Mouse (Mus musculus): ENCODE measurements around the gene Cpd. TPM values are rescaled to one million over a fixed set of nuclear protein-coding genes. Genes with fewer than 3 reads are reported as not detected.
"Not testable (repeated sequence)": the region's sequence is repeated elsewhere in the genome, so short reads cannot be mapped to it uniquely, and the experiment has no call there.

The Cpd gene
- polyA plus RNA-seq, 1 experiment from 2014 or later, result 11.6 TPM

DNA sequence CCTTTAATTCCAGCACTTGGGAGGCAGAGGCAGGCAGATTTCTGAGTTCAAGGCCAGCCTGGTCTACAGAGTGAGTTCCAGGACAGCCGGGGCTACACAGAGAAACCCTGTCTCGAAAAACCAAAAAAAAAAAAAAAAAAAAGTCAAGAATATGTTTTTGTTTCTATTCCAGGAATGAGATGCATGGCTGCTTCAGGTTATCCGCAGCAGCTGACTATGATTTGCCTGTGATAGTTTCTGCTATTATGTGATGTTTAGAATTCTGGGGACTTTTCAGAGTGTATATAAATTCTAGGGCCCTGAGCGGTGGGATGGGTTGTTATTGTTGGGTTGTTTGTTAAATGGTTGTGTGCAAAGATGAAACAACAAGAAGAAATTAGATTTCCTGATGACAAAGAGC lies 41.7 kb downstream of the Cpd start:
- not testable (repeated sequence) for DNase-seq (ENCODE audit: low spot score)

DNA sequence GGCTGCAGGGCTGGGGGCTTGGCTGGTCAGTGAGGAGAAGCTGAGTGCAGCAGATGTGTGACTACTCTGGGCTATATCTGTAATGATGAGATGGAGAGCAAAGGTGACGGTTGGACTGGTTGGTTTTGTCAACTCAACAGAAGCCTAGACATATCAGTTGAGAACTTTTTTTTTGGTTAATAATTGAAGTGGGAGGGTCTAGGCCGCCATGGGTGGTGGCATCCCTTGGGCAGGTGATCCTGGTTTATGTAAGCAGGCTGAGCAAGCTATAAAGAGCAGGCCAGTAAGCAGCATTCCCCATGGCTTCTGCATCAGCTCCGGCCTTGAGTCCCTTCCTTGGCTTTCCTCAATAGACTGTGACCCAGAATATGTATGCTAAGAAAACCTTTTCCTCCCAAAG lies 43.6 kb downstream of the Cpd start:
- WGBS, result 84% methylated on average over 3 of the region's 3 CpGs
- no peaks in the 10 kb centered on the region for H3K4me1 ChIP-seq
- H3K36me3 ChIP-seq, result peaks cover 62% of the 10 kb centered on the region

More for the DNA sequence above, 41.7 kb downstream of the Cpd start:
- H3K4me1 ChIP-seq; H3K27ac ChIP-seq; H3K27me3 ChIP-seq (ENCODE audit: insufficient read depth, poor library complexity, severe bottlenecking); H3K9me3 ChIP-seq; H3K4me3 ChIP-seq: not testable (repeated sequence)
- WGBS, result 93% methylated on average over 4 of the region's 4 CpGs
- H3K36me3 ChIP-seq, result peaks cover 58% of the 10 kb centered on the region

DNA sequence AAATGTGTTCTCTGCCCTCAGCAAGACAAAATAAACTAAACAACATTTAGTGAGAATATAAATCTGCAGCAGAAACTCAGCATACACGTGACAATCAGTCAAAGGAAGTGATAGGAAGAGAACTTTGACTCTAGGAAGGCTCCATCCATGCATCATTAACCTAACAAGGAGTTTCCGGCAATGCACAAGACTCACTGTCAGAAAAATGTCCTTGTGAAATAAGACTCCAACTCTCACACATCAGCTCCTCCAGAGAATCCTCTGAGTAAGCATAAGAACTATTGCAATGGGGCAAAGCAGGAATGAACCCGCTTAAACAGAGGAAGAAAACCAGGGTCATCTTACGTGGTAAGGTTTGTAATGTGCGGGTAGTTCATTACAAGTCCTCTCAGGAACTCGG lies 49.6 kb downstream of the Cpd start:
- Histone ChIP-seq H3K9me3 (no peaks in the 10 kb centered on the region), H3K27me3 (ENCODE audit: insufficient read depth, poor library complexity, severe bottlenecking) (no peaks in the 10 kb centered on the region), H3K36me3 (peaks cover 51% of the 10 kb centered on the region), H3K4me3 (no peak overlapping the region), H3K4me1 (no peaks in the 10 kb centered on the region), H3K27ac (no peak overlapping the region)
- DNase-seq (ENCODE audit: low spot score), result no peak
- WGBS, result 86% methylated on average over 6 of the region's 6 CpGs

More for the DNA sequence above, 43.6 kb downstream of the Cpd start:
- no peak overlapping the region for H3K27ac ChIP-seq
- no peak for DNase-seq (ENCODE audit: low spot score)
- no peaks in the 10 kb centered on the region for H3K27me3 ChIP-seq (ENCODE audit: insufficient read depth, poor library complexity, severe bottlenecking)
- H3K9me3 ChIP-seq, result no peaks in the 10 kb centered on the region
- H3K4me3 ChIP-seq, result no peak overlapping the region

DNA sequence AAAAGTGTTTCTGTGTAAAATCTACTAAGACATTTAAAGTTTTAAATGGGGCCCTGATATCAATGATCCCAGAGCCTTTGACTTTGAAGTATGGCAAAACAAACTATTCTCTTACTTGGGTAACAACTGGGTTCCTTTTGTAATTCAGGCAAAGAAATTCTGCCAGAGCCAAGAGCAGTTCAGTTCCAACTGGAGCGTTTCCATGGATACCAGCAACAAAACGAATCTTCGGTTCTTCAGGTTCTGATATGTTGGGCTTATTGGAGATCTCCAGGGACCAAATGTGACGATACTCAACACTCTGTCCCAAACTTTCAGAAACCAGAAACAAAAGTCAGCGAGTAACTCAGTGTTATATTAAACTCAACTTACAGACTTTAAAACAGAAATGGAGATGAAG lies 51.5 kb downstream of the Cpd start:
- Histone ChIP-seq H3K27me3 (ENCODE audit: insufficient read depth, poor library complexity, severe bottlenecking) (no peaks in the 10 kb centered on the region), H3K36me3 (peaks cover 66% of the 10 kb centered on the region), H3K4me3 (no peak overlapping the region), H3K4me1 (no peaks in the 10 kb centered on the region), H3K9me3 (no peaks in the 10 kb centered on the region), H3K27ac (no peak overlapping the region)
- 89% methylated on average over 5 of the region's 5 CpGs for WGBS
- no peak for DNase-seq (ENCODE audit: low spot score)

DNA sequence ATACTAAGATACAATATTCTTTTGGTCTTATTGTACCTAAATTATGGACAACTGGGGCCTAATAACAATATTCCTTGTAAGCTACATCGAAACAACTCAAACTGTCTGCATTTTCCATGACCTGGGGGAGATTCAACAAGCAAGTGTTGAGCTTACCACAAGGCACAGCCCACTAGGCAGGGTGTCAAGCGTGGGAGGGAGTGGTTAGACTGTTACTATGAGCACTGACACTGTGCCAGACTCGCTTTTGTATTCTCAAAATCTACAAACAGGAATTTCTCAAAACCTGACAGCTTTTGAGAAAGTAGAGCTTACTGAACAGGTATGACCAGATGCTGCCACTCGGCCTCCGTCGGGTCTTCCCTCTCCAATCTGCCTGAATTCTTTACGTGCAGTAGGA lies 55.5 kb downstream of the Cpd start:
- Histone ChIP-seq H3K9me3 (no peaks in the 10 kb centered on the region), H3K27ac (no peak overlapping the region), H3K27me3 (ENCODE audit: insufficient read depth, poor library complexity, severe bottlenecking) (no peaks in the 10 kb centered on the region), H3K4me1 (no peaks in the 10 kb centered on the region), H3K4me3 (no peak overlapping the region), H3K36me3 (peaks cover 44% of the 10 kb centered on the region)
- DNase-seq (ENCODE audit: low spot score), result no peak
- 89% methylated on average over 7 of the region's 7 CpGs for WGBS

DNA sequence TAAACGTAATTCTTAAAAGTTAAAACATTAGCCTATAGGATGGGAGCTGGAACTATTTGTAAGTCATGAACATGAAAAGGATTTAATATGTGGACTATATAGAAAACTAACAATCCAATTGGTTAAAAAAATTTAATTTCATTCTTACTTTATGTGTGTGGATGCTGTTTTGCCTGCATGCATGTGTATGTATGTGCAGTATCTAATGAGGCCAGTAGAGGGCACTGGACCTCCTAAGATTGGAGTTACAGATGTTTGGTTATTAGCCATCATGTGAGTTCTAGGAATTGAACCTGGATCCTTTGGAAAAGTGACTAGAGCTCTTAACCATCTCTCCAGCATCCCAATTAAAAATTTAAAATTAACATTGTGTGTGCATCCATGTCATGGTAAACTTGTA lies 57.6 kb downstream of the Cpd start:
- no peak overlapping the region for H3K27ac ChIP-seq
- H3K4me1 ChIP-seq, result no peaks in the 10 kb centered on the region
- no peaks in the 10 kb centered on the region for H3K27me3 ChIP-seq (ENCODE audit: insufficient read depth, poor library complexity, severe bottlenecking)
- H3K4me3 ChIP-seq, result no peak overlapping the region
- WGBS, result 96% methylated on average over 1 of the region's 1 CpGs
- no peaks in the 10 kb centered on the region for H3K9me3 ChIP-seq
- no peak for DNase-seq (ENCODE audit: low spot score)
- H3K36me3 ChIP-seq, result peaks cover 57% of the 10 kb centered on the region

DNA sequence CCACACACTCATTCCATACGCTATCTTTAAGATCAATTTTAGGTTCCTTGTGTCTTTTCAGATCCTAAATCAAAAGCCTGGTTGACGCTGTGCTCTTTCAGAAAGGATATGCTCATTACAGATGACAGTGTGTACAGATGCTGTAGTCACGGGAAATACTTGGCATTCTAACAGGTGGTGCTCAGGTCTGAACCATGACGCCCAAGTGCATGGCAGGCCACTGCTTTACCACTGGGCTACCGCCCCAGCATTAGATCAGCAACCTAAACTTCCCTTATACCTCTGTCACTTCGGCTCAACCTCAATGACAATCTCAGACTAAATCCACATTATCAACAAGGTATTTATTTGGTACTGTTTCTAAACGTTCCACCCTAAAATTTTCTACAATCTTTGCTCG lies 71.3 kb downstream of the Cpd start:
- Histone ChIP-seq H3K27me3 (ENCODE audit: insufficient read depth, poor library complexity, severe bottlenecking) (no peaks in the 10 kb centered on the region), H3K4me1 (peaks cover 6% of the 10 kb centered on the region; the same call in 1 of the 2 replicates), H3K36me3 (peaks cover 11% of the 10 kb centered on the region; the same call in 1 of the 2 replicates), H3K27ac (no peak overlapping the region), H3K9me3 (no peaks in the 10 kb centered on the region), H3K4me3 (no peak overlapping the region)
- 83% methylated on average over 8 of the region's 8 CpGs for WGBS
- DNase-seq (ENCODE audit: low spot score), result no peak

DNA sequence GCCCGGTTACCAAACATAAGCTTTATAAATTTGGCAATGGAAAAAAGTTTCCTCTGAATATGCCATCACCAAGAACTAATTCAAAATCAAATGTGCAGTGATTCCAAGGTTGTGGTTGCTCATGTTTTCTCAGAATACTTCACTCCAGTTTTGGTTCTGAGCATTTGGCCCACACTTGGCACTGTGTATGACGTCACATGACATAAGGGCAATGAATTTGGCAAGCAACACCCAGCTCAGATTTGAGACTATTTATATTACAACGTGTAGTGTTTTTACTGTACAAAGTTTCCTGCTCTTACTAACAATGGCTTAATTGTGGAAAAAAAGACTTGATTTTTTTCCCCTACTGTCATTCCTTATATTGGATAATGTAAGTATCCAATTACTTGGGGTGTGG lies 73.0 kb downstream of the Cpd start:
- no peaks in the 10 kb centered on the region for H3K27me3 ChIP-seq (ENCODE audit: insufficient read depth, poor library complexity, severe bottlenecking)
- no peak overlapping the region for H3K4me3 ChIP-seq
- H3K4me1 ChIP-seq, result peaks cover 6% of the 10 kb centered on the region; the same call in 1 of the 2 replicates
- no peaks in the 10 kb centered on the region for H3K36me3 ChIP-seq
- no peak overlapping the region for H3K27ac ChIP-seq
- no peak for DNase-seq (ENCODE audit: low spot score)
- 63% methylated on average over 3 of the region's 3 CpGs for WGBS
- no peaks in the 10 kb centered on the region for H3K9me3 ChIP-seq

DNA sequence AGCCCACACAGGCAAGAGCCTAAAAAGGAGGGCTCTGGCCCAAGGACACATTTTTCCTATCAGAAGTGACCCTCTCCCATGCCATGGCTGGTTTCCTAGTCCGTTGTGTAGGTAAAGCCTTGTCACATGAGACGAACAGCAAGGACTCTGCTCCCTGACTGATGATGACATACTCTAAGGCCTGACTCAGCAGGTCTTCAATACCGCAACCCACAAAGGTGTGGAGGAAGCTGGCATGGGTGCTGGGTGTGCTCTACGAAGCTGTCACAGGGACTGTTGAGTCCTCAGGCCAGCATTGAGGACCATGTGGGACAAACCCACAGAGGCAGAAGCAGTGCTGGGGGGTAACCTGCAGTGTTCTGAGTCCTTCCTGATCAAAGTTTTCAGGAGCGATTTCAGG lies 76.3 kb downstream of the Cpd start:
- no peak overlapping the region for H3K27ac ChIP-seq
- H3K4me3 ChIP-seq, result no peak overlapping the region
- H3K4me1 ChIP-seq, result peaks cover 6% of the 10 kb centered on the region; the same call in 1 of the 2 replicates
- DNase-seq (ENCODE audit: low spot score), result no peak
- WGBS, result 82% methylated on average over 5 of the region's 5 CpGs
- H3K36me3 ChIP-seq, result no peaks in the 10 kb centered on the region
- H3K9me3 ChIP-seq, result no peaks in the 10 kb centered on the region
- H3K27me3 ChIP-seq (ENCODE audit: insufficient read depth, poor library complexity, severe bottlenecking), result no peaks in the 10 kb centered on the region

DNA sequence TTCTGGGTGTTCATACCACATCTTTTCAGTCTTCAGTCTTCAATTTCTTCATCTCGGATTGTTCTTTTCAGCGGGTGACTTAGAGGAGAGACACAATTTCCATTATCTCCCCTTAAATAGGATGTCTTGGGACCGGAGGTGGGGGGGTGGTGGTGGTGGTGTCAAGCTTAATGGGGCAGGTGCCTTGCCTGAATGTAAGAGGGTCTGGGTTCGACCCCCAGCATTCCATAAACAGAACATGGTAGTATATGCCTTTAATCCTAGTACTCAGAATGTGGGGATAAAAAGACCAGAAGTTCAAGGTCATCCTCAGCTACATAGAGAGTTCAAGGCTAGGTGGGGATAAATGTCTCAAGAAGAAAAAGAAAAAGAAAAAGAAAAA lies 83.1 kb downstream of the Cpd start:
- WGBS, result 12% methylated on average over 4 of the region's 4 CpGs

DNA sequence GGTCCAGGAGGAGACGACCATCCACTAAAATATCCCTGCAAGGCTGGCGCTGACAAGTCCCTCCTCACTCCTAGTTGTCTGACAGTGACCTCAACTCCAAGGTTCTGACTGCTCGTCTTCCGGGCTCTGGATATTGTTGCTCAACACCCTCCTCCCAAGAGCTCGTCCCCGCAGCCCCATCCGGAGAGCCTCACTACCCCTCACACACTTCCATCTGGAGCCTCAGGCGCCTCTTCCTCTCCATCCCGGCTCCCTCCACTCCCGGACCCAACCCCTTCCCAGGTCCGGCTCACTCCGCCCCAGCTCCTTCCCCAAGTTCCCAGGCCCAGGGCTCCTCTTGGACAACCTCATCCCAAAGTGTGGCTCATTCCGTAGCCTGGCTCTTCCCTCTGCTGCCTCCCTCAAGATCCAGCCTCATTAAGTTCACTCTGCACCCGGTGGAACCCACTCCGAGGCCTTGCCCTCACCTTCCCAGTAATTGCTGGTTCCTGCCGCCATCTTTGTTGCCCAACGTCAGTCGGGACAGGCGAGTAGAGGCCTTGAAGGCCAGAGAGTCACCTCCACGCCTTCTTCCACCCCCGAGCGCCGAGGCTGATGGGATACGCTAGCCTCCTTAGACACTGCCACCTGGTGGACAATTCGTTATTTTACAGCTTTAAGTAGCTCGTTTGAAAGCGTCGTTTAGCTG lies 83.6 kb downstream of the Cpd start, which contains the start of gene Gosr1:
Gosr1 (minus strand) TSS at position 527 of the 688 bp plus-strand sequence.
- H3K4me1 ChIP-seq, result no peaks in the 10 kb centered on the region
- peak within 1 kb of the TSS; percentile 97 for H3K27ac ChIP-seq
- WGBS, result under 1% methylated on average over 28 of the region's 28 CpGs

More for the DNA sequence above, 83.1 kb downstream of the Cpd start:
- Histone ChIP-seq H3K9me3 (no peaks in the 10 kb centered on the region), H3K27me3 (ENCODE audit: insufficient read depth, poor library complexity, severe bottlenecking) (no peaks in the 10 kb centered on the region), H3K27ac (peak overlapping the region; percentile 97), H3K36me3 (peaks cover 24% of the 10 kb centered on the region), H3K4me1 (no peaks in the 10 kb centered on the region), H3K4me3 (peak overlapping the region; percentile 95)
- DNase-seq (ENCODE audit: low spot score), result no peak

DNA sequence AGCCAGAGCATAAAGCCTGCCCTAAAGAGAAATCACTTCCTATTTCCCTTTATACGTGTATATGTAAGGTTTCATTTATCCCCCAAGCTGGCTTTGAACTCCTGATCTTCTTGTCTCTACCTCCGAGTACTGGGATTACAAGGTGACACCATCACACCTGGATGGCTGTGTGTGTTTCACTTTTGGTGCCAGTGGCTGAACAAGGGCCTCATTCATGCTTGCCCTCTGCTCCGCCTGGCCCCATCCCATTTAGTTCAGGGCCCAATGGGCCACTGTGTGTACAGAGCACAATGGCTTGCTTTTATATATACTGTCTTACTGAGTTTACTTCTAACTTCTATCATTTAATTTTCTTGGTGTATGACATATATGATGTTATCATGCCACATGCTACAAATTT lies 94.5 kb downstream of the Cpd start:
- Histone ChIP-seq H3K4me3 (no peak overlapping the region), H3K36me3 (peaks cover 91% of the 10 kb centered on the region)
- 92% methylated on average over 3 of the region's 3 CpGs for WGBS

More for the DNA sequence above, 83.6 kb downstream of the Cpd start, which contains the start of gene Gosr1:
- DNase-seq (ENCODE audit: low spot score), result peak; percentile 96
- Histone ChIP-seq H3K9me3 (no peaks in the 10 kb centered on the region), H3K27me3 (ENCODE audit: insufficient read depth, poor library complexity, severe bottlenecking) (no peaks in the 10 kb centered on the region), H3K4me3 (peak within 1 kb of the TSS; percentile 95), H3K36me3 (peaks cover 29% of the 10 kb centered on the region)

DNA sequence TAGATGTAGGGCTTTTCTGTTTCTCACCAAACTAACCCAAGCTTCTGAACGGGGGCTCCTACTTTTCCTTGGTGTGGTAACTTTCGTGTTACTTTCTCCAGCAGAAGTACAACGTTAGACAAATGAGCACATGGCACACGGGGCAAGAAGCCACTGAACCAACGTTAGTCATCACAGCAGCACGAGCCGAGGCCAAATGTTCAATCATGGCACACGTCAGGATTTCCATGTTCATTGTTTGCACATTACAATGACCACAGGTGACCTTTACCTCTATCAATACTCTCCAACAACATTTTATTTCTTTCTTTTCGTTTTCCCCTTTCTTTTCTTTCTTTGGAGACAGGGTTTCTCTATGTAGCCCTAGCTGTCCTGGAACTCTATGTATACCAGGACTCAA lies 98.0 kb downstream of the Cpd start:
- Histone ChIP-seq H3K27ac (no peak overlapping the region), H3K4me3 (no peak overlapping the region), H3K27me3 (ENCODE audit: insufficient read depth, poor library complexity, severe bottlenecking) (no peaks in the 10 kb centered on the region), H3K4me1 (no peaks in the 10 kb centered on the region), H3K36me3 (peaks cover 86% of the 10 kb centered on the region), H3K9me3 (no peaks in the 10 kb centered on the region)
- DNase-seq (ENCODE audit: low spot score), result no peak
- WGBS, result 90% methylated on average over 9 of the region's 9 CpGs

More for the DNA sequence above, 94.5 kb downstream of the Cpd start:
- DNase-seq (ENCODE audit: low spot score), result no peak
- H3K9me3 ChIP-seq, result no peaks in the 10 kb centered on the region
- H3K27ac ChIP-seq, result no peak overlapping the region
- H3K27me3 ChIP-seq (ENCODE audit: insufficient read depth, poor library complexity, severe bottlenecking), result no peaks in the 10 kb centered on the region
- H3K4me1 ChIP-seq, result no peaks in the 10 kb centered on the region

DNA sequence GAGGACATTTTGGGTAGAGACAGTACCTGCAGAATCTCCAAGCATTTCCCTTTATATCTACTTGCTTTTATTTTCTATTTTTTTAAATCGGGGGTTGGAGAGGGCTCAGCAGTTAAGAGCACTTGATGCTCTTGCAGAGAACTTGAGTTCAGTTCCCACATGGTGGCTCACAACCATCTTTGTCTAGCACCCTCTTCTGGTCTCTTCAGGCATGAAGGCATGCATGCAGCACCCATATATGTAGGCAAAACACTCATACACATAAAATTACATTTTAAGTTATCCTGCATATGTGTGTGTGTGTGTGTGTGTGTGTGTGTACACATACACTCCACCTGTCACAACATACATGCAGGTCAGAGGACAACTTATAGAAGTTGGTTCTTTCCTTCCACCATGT lies 100.9 kb downstream of the Cpd start:
- Histone ChIP-seq H3K4me1 (no peaks in the 10 kb centered on the region), H3K36me3 (peaks cover 83% of the 10 kb centered on the region), H3K4me3 (no peak overlapping the region), H3K9me3 (no peaks in the 10 kb centered on the region), H3K27ac (no peak overlapping the region), H3K27me3 (ENCODE audit: insufficient read depth, poor library complexity, severe bottlenecking) (no peaks in the 10 kb centered on the region)
- 97% methylated on average over 1 of the region's 1 CpGs for WGBS
- DNase-seq (ENCODE audit: low spot score), result no peak

Data from heart, embryonic 10.5 days (tissue).